Mouse (Mus musculus) layer of hippocampus, postnatal 14 days (tissue): ENCODE measurements around the gene Fam107a. TPM values are rescaled to one million over a fixed set of nuclear protein-coding genes. Genes with fewer than 3 reads are reported as not detected.

ENCODE experiments used
- DNase-seq, 2 experiments: peaks; one replicate each; pipeline ENCODE4 v3.0.0; 2021 to 2022; ENCODE audit warnings: low spot score in 2 of 2, mixed read lengths in 1 of 2
- total RNA-seq, 2 experiments: library from RNA; stranded (reverse); gene quantifications; 2 replicates each; pipeline ENCODE4 v1.2.3; 2021

Fam107a gene
- total RNA-seq, 2 experiments from 2014 or later: 254 to 282 TPM

DNA sequence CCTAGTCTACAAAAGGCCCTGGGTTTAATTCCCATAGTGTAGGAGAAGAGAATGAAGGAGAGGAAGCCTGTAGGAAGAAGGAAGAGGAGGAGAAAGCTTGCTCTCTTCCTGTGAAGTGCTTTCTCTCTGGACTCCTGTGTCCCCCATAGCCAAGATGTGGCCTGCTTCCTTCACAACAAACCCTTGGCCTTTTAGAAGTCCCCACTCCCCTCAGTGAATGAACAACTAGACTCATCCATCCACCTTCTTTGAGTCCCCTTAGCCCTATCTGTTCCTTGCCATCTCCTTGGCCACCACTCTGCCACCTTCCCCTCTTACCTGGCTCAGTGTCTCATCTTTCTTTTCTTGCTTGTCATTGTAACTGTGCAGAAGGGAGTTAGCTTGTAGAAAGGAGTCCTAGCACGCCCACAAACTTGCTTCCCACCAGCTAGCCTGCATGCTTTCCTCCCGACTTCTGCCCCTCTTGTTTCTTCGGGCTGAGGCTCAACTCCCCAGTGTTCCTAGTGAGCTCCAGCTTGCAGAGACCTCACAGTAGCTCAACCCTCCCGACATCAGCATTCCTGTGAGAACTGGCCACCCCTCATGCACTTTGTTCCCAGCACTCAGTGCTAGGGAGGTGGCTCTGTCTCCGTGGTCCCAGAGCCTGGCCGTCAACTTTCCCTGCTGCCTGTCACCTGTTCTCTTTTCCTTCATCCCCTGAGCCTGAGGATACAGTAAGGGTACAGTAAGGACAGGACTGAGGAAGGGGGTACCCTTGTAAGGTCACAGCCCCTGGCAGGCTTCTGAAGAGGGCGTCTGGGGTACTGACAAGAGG lies 60.1 kb downstream of the Fam107a start:
- DNase-seq: no peak

- no peak for DNase-seq
These were observed 60.9 kb downstream of the Fam107a start for GRCm38 (mm10) chr14:8256881-8257280.

- no peak for DNase-seq
These were observed 61.8 kb downstream of the Fam107a start for GRCm38 (mm10) chr14:8256072-8256471.

DNA sequence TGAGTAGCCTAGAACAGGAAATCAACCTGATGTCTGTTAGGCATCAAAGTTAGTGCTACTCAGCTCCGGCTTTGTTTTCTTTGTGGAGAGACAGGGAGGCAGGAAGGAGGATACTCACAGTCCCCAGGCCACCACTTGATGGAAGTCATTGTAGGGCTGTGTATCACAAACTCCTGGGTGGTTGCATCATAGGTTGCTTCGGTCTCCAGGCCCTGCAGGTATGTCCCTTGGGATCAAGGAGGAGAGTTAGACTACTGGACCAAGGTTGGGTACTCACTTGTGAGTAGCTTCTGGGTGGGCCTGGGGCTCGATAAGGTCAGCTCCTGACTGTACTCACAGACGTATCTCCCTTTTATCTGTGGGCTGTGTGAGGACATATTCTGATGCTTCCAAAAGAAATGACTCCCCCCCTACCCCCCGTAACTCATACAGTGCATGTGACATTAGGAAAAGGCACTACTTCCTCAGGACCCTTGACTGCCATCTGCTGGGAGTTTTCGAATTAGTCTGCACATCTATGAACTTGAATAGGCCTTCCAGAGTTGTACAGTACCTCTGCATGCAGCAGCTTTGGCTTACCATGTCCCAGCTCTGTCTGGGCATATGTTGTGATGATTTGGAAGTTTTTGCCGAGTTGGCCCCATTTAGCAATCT lies 62.6 kb downstream of the Fam107a start:
- peak; percentile 58 to 74 for DNase-seq

GRCm38 (mm10) chr14:8251330-8251885 lies 66.4 kb downstream of the Fam107a start:
- DNase-seq: no peak

- DNase-seq: no peak
These were observed 67.5 kb downstream of the Fam107a start for GRCm38 (mm10) chr14:8250141-8250871.

DNA sequence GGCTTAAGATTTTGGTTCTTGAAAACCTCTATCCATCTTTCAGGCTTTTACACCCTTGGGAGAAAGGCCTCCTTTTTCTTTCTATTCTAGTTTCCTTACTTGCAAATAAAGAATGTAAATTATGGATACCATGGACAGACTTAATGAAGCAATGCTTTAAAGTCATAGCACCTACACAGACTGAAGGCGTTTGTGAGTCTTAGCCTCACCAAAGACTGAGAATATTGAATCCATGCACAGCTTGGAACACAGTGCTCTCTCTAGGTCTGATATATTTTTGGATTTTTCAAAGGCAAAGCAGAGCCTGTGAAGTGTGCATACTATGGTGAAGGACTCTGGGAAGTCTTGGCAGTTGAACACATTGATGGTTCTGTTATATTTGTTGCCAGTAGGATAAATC lies 68.6 kb downstream of the Fam107a start:
- no peak for DNase-seq

DNA sequence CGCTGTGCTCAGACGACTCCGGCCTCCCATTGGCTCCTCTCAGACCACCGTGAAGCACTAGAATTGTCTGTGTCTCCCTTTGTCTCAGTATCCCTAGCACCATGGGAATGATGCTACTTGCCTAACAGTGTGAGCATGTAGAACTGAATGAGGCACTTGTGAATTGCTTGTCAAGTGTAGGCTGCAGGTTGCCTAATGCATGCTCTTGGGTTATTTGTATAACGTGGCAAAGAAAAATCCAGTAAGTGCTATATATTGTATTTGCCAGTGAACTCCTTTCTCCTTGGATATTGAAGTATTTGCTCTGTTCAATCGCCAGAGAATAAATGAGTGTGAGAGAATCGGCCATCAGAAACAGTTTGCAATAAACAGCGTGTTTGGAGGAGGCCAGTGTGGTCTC lies 70.9 kb downstream of the Fam107a start:
- DNase-seq: no peak

Other genes with a start within 250 kb of the Fam107a start
- 10 to 100 TPM; 24.5 to 25.4 TPM for gene Rpp14, start 237.7 kb downstream of the Fam107a start, total RNA-seq
- gene Pxk, start 219.8 kb downstream of the Fam107a start, total RNA-seq: 10 to 100 TPM; 25.7 to 26.4 TPM
- gene Pdhb, start 145.0 kb downstream of the Fam107a start, total RNA-seq: 100 to 1,000 TPM; 211 to 216 TPM
- gene Kctd6, start 103.9 kb downstream of the Fam107a start, total RNA-seq: 10 to 100 TPM; 48.9 to 49.4 TPM
- gene Acox2, start 58.7 kb downstream of the Fam107a start, total RNA-seq: under 1 TPM in 1 of 2 experiments, not detected in 1; 0.62 TPM
- not detected for gene Oit1, start 60.7 kb upstream of the Fam107a start, total RNA-seq